Mouse (Mus musculus) cerebellum, postnatal 10 days (tissue): ENCODE data around the gene Gm37240.

Source experiments
- DNase-seq, 2 experiments: peaks; one replicate each; pipeline ENCODE4 v3.0.0; 2021; ENCODE audit warnings: mixed read lengths in 2 of 2

The Gm37240 gene

GRCm38 (mm10) chr3:85820839-85821548 lies 66.3 kb downstream of the Gm37240 start:
- no peak for DNase-seq

- no peak for DNase-seq
These were observed 68.0 kb downstream of the Gm37240 start for GRCm38 (mm10) chr3:85819319-85819718.

- no peak for DNase-seq
These were observed 70.1 kb downstream of the Gm37240 start, which contains the start of gene Fam160a1 for GRCm38 (mm10) chr3:85817191-85817590. Gene Fam160a1, minus strand, starts transcription at chr3:85817291.

GRCm38 (mm10) chr3:85814241-85814640 lies 73.1 kb downstream of the Gm37240 start:
- DNase-seq: no peak

- no peak for DNase-seq
These were observed 74.0 kb downstream of the Gm37240 start for GRCm38 (mm10) chr3:85813101-85814014.

- DNase-seq: no peak
These were observed 75.3 kb downstream of the Gm37240 start for GRCm38 (mm10) chr3:85812010-85812409.

GRCm38 (mm10) chr3:85793166-85793565 lies 94.2 kb downstream of the Gm37240 start:
- DNase-seq: no peak

GRCm38 (mm10) chr3:85789748-85790147 lies 97.6 kb downstream of the Gm37240 start:
- peak; percentile 32 to 67 for DNase-seq

- no peak for DNase-seq
These were observed 100.8 kb downstream of the Gm37240 start for GRCm38 (mm10) chr3:85786501-85786900.

GRCm38 (mm10) chr3:85780906-85781305 lies 106.4 kb downstream of the Gm37240 start:
- DNase-seq: peak; percentile 29 to 49

GRCm38 (mm10) chr3:85780332-85780731 lies 107.0 kb downstream of the Gm37240 start:
- DNase-seq: no peak

- DNase-seq: no peak
These were observed 109.5 kb downstream of the Gm37240 start for GRCm38 (mm10) chr3:85777841-85778240.

- DNase-seq: no peak
These were observed 110.0 kb downstream of the Gm37240 start for GRCm38 (mm10) chr3:85777356-85777755.

GRCm38 (mm10) chr3:85776707-85777106 lies 110.6 kb downstream of the Gm37240 start:
- DNase-seq: no peak

- DNase-seq: peak in 1 of 2 experiments; percentile 20
These were observed 111.2 kb downstream of the Gm37240 start for GRCm38 (mm10) chr3:85776126-85776525.

- DNase-seq: peak; percentile 19 to 26
These were observed 113.4 kb downstream of the Gm37240 start for GRCm38 (mm10) chr3:85773886-85774285.

- peak; percentile 22 to 41 for DNase-seq
These were observed 113.9 kb downstream of the Gm37240 start for GRCm38 (mm10) chr3:85773425-85773824.

- DNase-seq: no peak
These were observed 122.4 kb downstream of the Gm37240 start for GRCm38 (mm10) chr3:85764937-85765337.

GRCm38 (mm10) chr3:85764008-85764834 lies 123.1 kb downstream of the Gm37240 start:
- no peak for DNase-seq

- DNase-seq: no peak
These were observed 129.4 kb downstream of the Gm37240 start for GRCm38 (mm10) chr3:85757944-85758343.

- no peak for DNase-seq
These were observed 129.9 kb downstream of the Gm37240 start for GRCm38 (mm10) chr3:85757435-85757834.

GRCm38 (mm10) chr3:85749348-85749747 lies 138.0 kb downstream of the Gm37240 start:
- DNase-seq: no peak

- DNase-seq: no peak
These were observed 138.5 kb downstream of the Gm37240 start for GRCm38 (mm10) chr3:85748863-85749262.
